Mouse (Mus musculus) myocyte (in vitro differentiated cells): ENCODE data around the gene Gm11213. TPM values are rescaled to one million over a fixed set of nuclear protein-coding genes. Genes with fewer than 3 reads are reported as not detected.

Experiments used
- H3K27me3 ChIP-seq: one replicate; pipeline ENCODE4 v1.6.1; 2011; ENCODE audit not compliant: control insufficient read depth, insufficient read depth, insufficient read length
- H3K36me3 ChIP-seq: one replicate; pipeline ENCODE4 v1.6.1; 2011; ENCODE audit not compliant: control insufficient read depth, insufficient read depth
- H3K4me2 ChIP-seq: one replicate; pipeline ENCODE4 v1.6.1; 2011; ENCODE audit warnings: low read depth, control low read depth
- H3K4me3 ChIP-seq: one replicate; pipeline ENCODE4 v1.5.1; 2011; ENCODE audit warnings: mild to moderate bottlenecking, control low read depth, moderate library complexity
- H3K79me2 ChIP-seq: one replicate; pipeline ENCODE4 v1.6.1; 2011; ENCODE audit not compliant: control insufficient read depth, insufficient read depth
- H3ac ChIP-seq: one replicate; pipeline ENCODE4 v1.6.1; 2011; ENCODE audit not compliant: control insufficient read depth, insufficient read length
- CEBPB ChIP-seq: IDR thresholded peaks from 2 replicates; pipeline ENCODE4 v1.6.1; 2011; ENCODE audit warnings: mild to moderate bottlenecking, moderate library complexity; ENCODE audit not compliant: poor library complexity, insufficient read depth, severe bottlenecking
- E2F4 ChIP-seq: IDR thresholded peaks from one replicate; pipeline ENCODE4 v1.6.1; 2011; ENCODE audit warnings: mild to moderate bottlenecking, control low read depth, moderate library complexity; ENCODE audit not compliant: insufficient read depth
- MAX ChIP-seq: IDR thresholded peaks from one replicate; pipeline ENCODE4 v1.6.1; 2011; ENCODE audit warnings: low read depth, mild to moderate bottlenecking, control low read depth
- MYOD1 ChIP-seq, 3 experiments: IDR thresholded peaks; one replicate each; pipeline ENCODE4 v1.6.1; 2011; ENCODE audit warnings: control low read depth in 2 of 3, low read depth in 2 of 3, mild to moderate bottlenecking in 2 of 3, moderate library complexity in 1 of 3; ENCODE audit not compliant: insufficient read length in 2 of 3, control insufficient read depth in 1 of 3
- MYOG ChIP-seq, 3 experiments: IDR thresholded peaks; one replicate each; pipeline ENCODE4 v1.6.1; 2011; ENCODE audit warnings: control low read depth in 2 of 3, low read depth in 2 of 3, mild to moderate bottlenecking in 2 of 3; ENCODE audit not compliant: insufficient read length in 2 of 3, control insufficient read depth in 1 of 3, insufficient read depth in 1 of 3
- POLR2A ChIP-seq: IDR thresholded peaks from one replicate; pipeline ENCODE4 v1.6.1; 2011; ENCODE audit warnings: low read depth, mild to moderate bottlenecking, control low read depth, moderate library complexity; ENCODE audit not compliant: insufficient read length
- POLR2AphosphoS2 ChIP-seq: IDR thresholded peaks from one replicate; pipeline ENCODE4 v1.6.1; 2011; ENCODE audit warnings: low read depth, control low read depth; ENCODE audit not compliant: insufficient read length
- REST ChIP-seq: IDR thresholded peaks from one replicate; pipeline ENCODE4 v1.6.1; 2011; ENCODE audit warnings: mild to moderate bottlenecking, control low read depth, moderate library complexity; ENCODE audit not compliant: insufficient read depth, insufficient read length
- SRF ChIP-seq: IDR thresholded peaks from one replicate; pipeline ENCODE4 v1.6.1; 2011; ENCODE audit warnings: low read depth; ENCODE audit not compliant: control insufficient read depth, insufficient read length
- TCF12 ChIP-seq: IDR thresholded peaks from one replicate; pipeline ENCODE4 v1.6.1; 2011; ENCODE audit warnings: mild to moderate bottlenecking, control low read depth; ENCODE audit not compliant: poor library complexity, insufficient read depth, severe bottlenecking
- TCF3 ChIP-seq: IDR thresholded peaks from one replicate; pipeline ENCODE4 v1.6.1; 2011; ENCODE audit warnings: low read depth, control low read depth; ENCODE audit not compliant: insufficient read length
- USF1 ChIP-seq: IDR thresholded peaks from one replicate; pipeline ENCODE4 v1.6.1; 2011; ENCODE audit warnings: low read depth, mild to moderate bottlenecking, control low read depth, moderate library complexity
- polyA plus RNA-seq: library from polyadenylated mRNA; unstranded; fragments of >200 nt; fragmentation: generic; extraction: Trizol; gene quantifications from one replicate; pipeline ENCODE4 v1.2.1, GENCODE M21; 2012; ENCODE audit warnings: missing spikeins

The Gm11213 gene
- not detected for polyA plus RNA-seq

DNA sequence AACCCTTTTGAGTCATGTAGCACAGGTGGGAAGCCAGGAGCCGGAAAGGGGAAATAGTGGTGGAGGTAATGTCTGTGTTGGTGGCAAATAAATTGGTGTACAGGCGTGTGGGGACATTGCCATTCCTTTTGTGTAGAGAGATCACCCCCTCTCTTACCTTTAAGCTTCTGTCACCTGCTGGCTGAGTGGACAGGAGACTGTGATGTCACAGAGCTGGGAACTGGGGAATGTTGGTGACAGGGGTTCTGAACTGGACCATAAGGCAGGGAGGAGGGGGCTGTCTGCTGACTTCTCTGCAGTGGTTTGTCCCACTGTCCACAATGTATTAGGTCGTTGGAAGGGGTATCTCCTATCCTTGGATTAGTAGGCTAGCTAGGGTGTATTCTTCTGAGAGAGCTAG is at the start of gene Gm11213:
Gene Gm11213 (minus strand): TSS at position 317 of the 400 bp plus-strand sequence.
- Histone ChIP-seq H3ac (no peak within 1 kb of the TSS), H3K4me2 (no peak within 1 kb of the TSS), H3K79me2 (no peaks in the 10 kb centered on the region), H3K4me3 (no peak within 1 kb of the TSS), H3K27me3 (no peaks in the 10 kb centered on the region), H3K36me3 (no peaks in the 10 kb centered on the region)
- TF ChIP-seq POLR2AphosphoS2, result no peak
- no peak for TF ChIP-seq REST
- TF ChIP-seq POLR2A, result no peak
- no peak for TF ChIP-seq CEBPB
- no peak for TF ChIP-seq E2F4
- TF ChIP-seq MYOD1 (IDR thresholded peaks at IDR 0.05; ENCODE audit: control insufficient read depth in 1 of 3, insufficient read length in 2 of 3, low read depth in 2 of 3), result no peak
- TF ChIP-seq TCF3, result no peak
- TF ChIP-seq SRF, result no peak
- no peak for TF ChIP-seq USF1
- no peak for TF ChIP-seq TCF12
- no peak for TF ChIP-seq MYOG (IDR thresholded peaks at IDR 0.05; ENCODE audit: control insufficient read depth in 1 of 3, insufficient read depth in 1 of 3, insufficient read length in 2 of 3, low read depth in 2 of 3)

DNA sequence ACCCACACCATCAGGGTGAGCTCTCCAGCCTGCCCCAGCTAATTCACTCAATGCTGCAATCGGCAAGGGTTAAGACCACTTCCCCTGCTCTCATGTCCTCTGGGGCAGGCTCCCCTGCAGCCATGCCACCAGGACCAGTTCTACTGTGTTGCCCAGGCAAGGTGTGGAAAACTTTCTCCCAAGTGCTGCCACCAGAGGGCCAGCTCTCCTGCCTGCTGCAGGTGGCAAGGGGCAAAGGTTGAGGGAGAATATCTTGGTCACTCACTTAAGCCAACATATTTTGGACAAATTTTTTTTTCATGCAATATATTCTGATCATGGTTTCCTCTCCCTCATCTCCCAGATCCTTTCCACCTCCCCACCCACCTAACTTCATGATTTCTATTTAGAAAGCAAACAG is 49.3 kb upstream of the Gm11213 start:
- no peak overlapping the region for H3K4me2 ChIP-seq
- H3K4me3 ChIP-seq, result no peak overlapping the region
- H3ac ChIP-seq, result no peak overlapping the region
- TF ChIP-seq USF1 (no peak), POLR2AphosphoS2 (no peak), REST (no peak), SRF (no peak), TCF3 (no peak), MAX (no peak), MYOG (IDR thresholded peaks at IDR 0.05; ENCODE audit: control insufficient read depth in 1 of 3, insufficient read depth in 1 of 3, insufficient read length in 2 of 3, low read depth in 2 of 3) (no peak), TCF12 (no peak)
- no peaks in the 10 kb centered on the region for H3K36me3 ChIP-seq
- no peaks in the 10 kb centered on the region for H3K27me3 ChIP-seq
- no peaks in the 10 kb centered on the region for H3K79me2 ChIP-seq

DNA sequence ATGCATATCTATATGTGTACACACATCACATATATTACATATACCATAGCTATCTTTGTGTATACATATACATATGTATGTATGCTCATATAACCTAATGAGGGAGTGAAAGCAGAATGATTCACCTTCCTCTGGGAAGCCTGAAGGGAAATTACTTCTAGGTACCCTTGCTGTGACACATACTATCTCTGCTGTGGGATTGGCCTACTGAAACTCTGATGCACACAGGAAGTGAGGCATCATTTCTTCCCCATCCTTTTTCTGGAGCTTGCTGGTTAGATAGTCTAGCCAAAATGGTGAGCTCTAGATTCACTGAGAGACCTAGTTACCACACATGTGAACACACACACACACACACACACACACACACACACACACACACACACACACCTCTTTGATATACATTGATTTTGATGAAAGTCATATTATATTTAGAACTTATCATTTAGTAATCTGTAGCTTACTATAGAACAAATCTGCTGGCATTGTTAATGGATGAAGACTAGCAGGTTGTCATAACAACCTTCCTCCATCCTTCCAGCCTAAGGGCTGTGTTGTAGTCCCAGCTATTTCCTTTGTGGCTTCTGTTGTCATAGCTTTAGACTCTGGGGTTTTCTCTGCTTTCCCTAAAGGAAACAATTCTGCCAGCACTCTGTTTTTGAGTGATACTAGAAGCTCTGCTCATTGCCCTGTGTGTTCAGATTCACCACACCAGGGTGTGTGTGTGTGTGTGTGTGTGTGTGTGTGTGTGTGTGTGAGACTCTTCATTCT is 39.1 kb upstream of the Gm11213 start:
- H3K27me3 ChIP-seq, result no peaks in the 10 kb centered on the region
- H3K79me2 ChIP-seq, result no peaks in the 10 kb centered on the region
- TF ChIP-seq USF1 (no peak), MAX (no peak), E2F4 (no peak), CEBPB (no peak), TCF12 (no peak), SRF (no peak), POLR2AphosphoS2 (no peak), TCF3 (no peak), MYOD1 (IDR thresholded peaks at IDR 0.05; ENCODE audit: control insufficient read depth in 1 of 3, insufficient read length in 2 of 3, low read depth in 2 of 3) (no peak), POLR2A (no peak), REST (no peak)
- no peak overlapping the region for H3K4me2 ChIP-seq
- no peak overlapping the region for H3ac ChIP-seq
- no peak overlapping the region for H3K4me3 ChIP-seq
- H3K36me3 ChIP-seq, result no peaks in the 10 kb centered on the region

- TF ChIP-seq POLR2A (no peak), CEBPB (no peak), MYOD1 (IDR thresholded peaks at IDR 0.05; ENCODE audit: control insufficient read depth in 1 of 3, insufficient read length in 2 of 3, low read depth in 2 of 3) (no peak), REST (no peak), MAX (no peak)
- H3K36me3 ChIP-seq, result no peaks in the 10 kb centered on the region
- no peak overlapping the region for H3K4me3 ChIP-seq
- no peaks in the 10 kb centered on the region for H3K79me2 ChIP-seq
- no peak overlapping the region for H3K4me2 ChIP-seq
- no peaks in the 10 kb centered on the region for H3K27me3 ChIP-seq
- no peak overlapping the region for H3ac ChIP-seq
Observed at GRCm38 (mm10) chr4:63639842-63640241, 34.8 kb upstream of the Gm11213 start.

GRCm38 (mm10) chr4:63638603-63639002 is 33.5 kb upstream of the Gm11213 start:
- Histone ChIP-seq H3ac (no peak overlapping the region), H3K4me2 (no peak overlapping the region), H3K36me3 (no peaks in the 10 kb centered on the region), H3K27me3 (no peaks in the 10 kb centered on the region), H3K4me3 (no peak overlapping the region), H3K79me2 (no peaks in the 10 kb centered on the region)
- TF ChIP-seq POLR2AphosphoS2 (no peak), MYOG (IDR thresholded peaks at IDR 0.05; ENCODE audit: control insufficient read depth in 1 of 3, insufficient read depth in 1 of 3, insufficient read length in 2 of 3, low read depth in 2 of 3) (no peak), REST (no peak), E2F4 (no peak), TCF12 (no peak), TCF3 (no peak), MAX (no peak)
